Mouse (Mus musculus) MEL (cell line): ENCODE results near the gene Srprb. TPM values are rescaled to one million over a fixed set of nuclear protein-coding genes. Genes with fewer than 3 reads are reported as not detected.

Experiments
- DNase-seq: peaks from one replicate; pipeline ENCODE4 v3.0.0; 2011; ENCODE audit warnings: low read depth, low spot score
- H3K27ac ChIP-seq: 2 replicates; pipeline ENCODE4 v1.5.1; 2012; ENCODE audit warnings: low read depth, mild to moderate bottlenecking, control low read depth, low read length, moderate library complexity; ENCODE audit not compliant: control insufficient read depth
- H3K27me3 ChIP-seq, 2 experiments: fragments of 150-350 bp in 1 of 2; sonication (generic) in 1 of 2; 2 replicates each; pipeline ENCODE4 v1.6.1; 2012; ENCODE audit warnings: low read length in 2 of 2, mild to moderate bottlenecking in 2 of 2, improper control_type of control experiment in 1 of 2, moderate library complexity in 1 of 2; ENCODE audit not compliant: insufficient read depth in 2 of 2, control insufficient read depth in 1 of 2
- H3K36me3 ChIP-seq, 2 experiments: 2 replicates each; pipeline ENCODE4 v1.6.1; 2012 to 2014; ENCODE audit warnings: low read length in 2 of 2, improper control_type of control experiment in 1 of 2, inconsistent platforms in 1 of 2, mild to moderate bottlenecking in 1 of 2; ENCODE audit not compliant: insufficient read depth in 2 of 2, control insufficient read depth in 1 of 2
- H3K4me1 ChIP-seq, 2 experiments: fragments of 150-350 bp in 1 of 2; sonication (generic) in 1 of 2; 2 replicates each; pipeline ENCODE4 v1.6.1; 2012; ENCODE audit warnings: low read length in 2 of 2, improper control_type of control experiment in 1 of 2, mild to moderate bottlenecking in 1 of 2; ENCODE audit not compliant: insufficient read depth in 2 of 2, control insufficient read depth in 1 of 2
- H3K4me3 ChIP-seq, 2 experiments: fragments of 150-350 bp in 1 of 2; sonication (generic) in 1 of 2; 2 replicates each; pipeline ENCODE4 v1.5.1; 2012; ENCODE audit warnings: low read depth in 2 of 2, low read length in 2 of 2, mild to moderate bottlenecking in 2 of 2, moderate library complexity in 2 of 2, control low read depth in 1 of 2, improper control_type of control experiment in 1 of 2; ENCODE audit not compliant: control insufficient read depth in 1 of 2, insufficient read depth in 1 of 2
- H3K79me2 ChIP-seq: 2 replicates; pipeline ENCODE4 v1.6.1; 2012; ENCODE audit warnings: mild to moderate bottlenecking, low read length, moderate library complexity; ENCODE audit not compliant: control insufficient read depth, poor library complexity, insufficient read depth
- H3K9ac ChIP-seq: 2 replicates; pipeline ENCODE4 v1.6.1; 2012; ENCODE audit warnings: low read depth, mild to moderate bottlenecking, control low read depth, low read length, moderate library complexity; ENCODE audit not compliant: control insufficient read depth, poor library complexity, severe bottlenecking
- H3K9me3 ChIP-seq: fragments of 150-350 bp; sonication (generic); replicated peaks from 2 replicates; pipeline ENCODE4 v1.6.1; 2012; ENCODE audit warnings: mild to moderate bottlenecking, low read length, improper control_type of control experiment, moderate library complexity; ENCODE audit not compliant: insufficient read depth
- CHD1 ChIP-seq: IDR thresholded peaks from 2 replicates; pipeline ENCODE4 v1.6.1; 2012; ENCODE audit warnings: low read depth, mild to moderate bottlenecking, inconsistent platforms, low read length, improper control_type of control experiment
- CTCF ChIP-seq, 3 experiments: IDR thresholded peaks in 2 of 3; conservative IDR thresholded peaks in 1 of 3; 2 replicates each; pipeline ENCODE4 v1.5.1; 2011 to 2012; ENCODE audit warnings: low read length in 3 of 3, low read depth in 2 of 3, mild to moderate bottlenecking in 2 of 3, improper control_type of control experiment in 1 of 3, inconsistent platforms in 1 of 3, mixed read lengths in 1 of 3, moderate library complexity in 1 of 3; ENCODE audit not compliant: control insufficient read depth in 1 of 3, insufficient read depth in 1 of 3, poor library complexity in 1 of 3, severe bottlenecking in 1 of 3
- E2F4 ChIP-seq: IDR thresholded peaks from 2 replicates; pipeline ENCODE4 v1.6.1; 2011; ENCODE audit warnings: low read depth, low read length, improper control_type of control experiment, borderline replicate concordance
- ELF1 ChIP-seq: IDR thresholded peaks from 2 replicates; pipeline ENCODE4 v1.6.1; 2014; ENCODE audit warnings: low read depth, mild to moderate bottlenecking, inconsistent platforms, low read length, improper control_type of control experiment, moderate library complexity
- ETS1 ChIP-seq: IDR thresholded peaks from 2 replicates; pipeline ENCODE4 v1.6.1; 2012; ENCODE audit warnings: low read depth, mild to moderate bottlenecking, inconsistent platforms, low read length, improper control_type of control experiment, moderate library complexity
- GATA1 ChIP-seq: IDR thresholded peaks from 2 replicates; pipeline ENCODE4 v1.6.1; 2011; ENCODE audit warnings: low read depth, low read length, improper control_type of control experiment
- JUND ChIP-seq: IDR thresholded peaks from 2 replicates; pipeline ENCODE4 v1.6.1; 2011; ENCODE audit warnings: low read depth, mild to moderate bottlenecking, improper control_type of control experiment, low read length
- MAFK ChIP-seq: IDR thresholded peaks from 2 replicates; pipeline ENCODE4 v1.6.1; 2011; ENCODE audit warnings: low read depth, mild to moderate bottlenecking, low read length, improper control_type of control experiment, borderline replicate concordance
- MAZ ChIP-seq: IDR thresholded peaks from 2 replicates; pipeline ENCODE4 v1.6.1; 2012; ENCODE audit warnings: low read depth, mild to moderate bottlenecking, inconsistent platforms, low read length, improper control_type of control experiment
- MEF2A ChIP-seq: IDR thresholded peaks from 2 replicates; pipeline ENCODE4 v1.6.1; 2014; ENCODE audit warnings: low read depth, mild to moderate bottlenecking, inconsistent platforms, low read length, improper control_type of control experiment; ENCODE audit not compliant: poor library complexity, insufficient replicate concordance, severe bottlenecking; ENCODE audit errors: extremely low read depth
- MYB ChIP-seq: IDR thresholded peaks from 2 replicates; pipeline ENCODE4 v1.6.1; 2011; ENCODE audit warnings: mild to moderate bottlenecking, low read depth, low read length, improper control_type of control experiment
- NRF1 ChIP-seq: IDR thresholded peaks from 2 replicates; pipeline ENCODE4 v1.6.1; 2014; ENCODE audit warnings: low read depth, mild to moderate bottlenecking, inconsistent platforms, low read length, improper control_type of control experiment, moderate library complexity; ENCODE audit not compliant: poor library complexity, insufficient read depth, severe bottlenecking
- POLR2A ChIP-seq, 2 experiments: IDR thresholded peaks; 2 replicates each; pipeline ENCODE4 v1.6.1; 2011 to 2012; ENCODE audit warnings: low read length in 2 of 2, mild to moderate bottlenecking in 2 of 2, control low read depth in 1 of 2, improper control_type of control experiment in 1 of 2, low read depth in 1 of 2, moderate library complexity in 1 of 2; ENCODE audit not compliant: control insufficient read depth in 1 of 2, insufficient read depth in 1 of 2, poor library complexity in 1 of 2
- POLR2AphosphoS2 ChIP-seq: IDR thresholded peaks from 2 replicates; pipeline ENCODE4 v1.6.1; 2011; ENCODE audit warnings: low read length, improper control_type of control experiment
- POLR2AphosphoS5 ChIP-seq: IDR thresholded peaks from 2 replicates; pipeline ENCODE4 v1.6.1; 2012; ENCODE audit warnings: low read depth, borderline replicate concordance, mild to moderate bottlenecking, inconsistent platforms, low read length, moderate library complexity, mixed read lengths
- RAD21 ChIP-seq: IDR thresholded peaks from 2 replicates; pipeline ENCODE4 v1.6.1; 2011; ENCODE audit warnings: mild to moderate bottlenecking, low read depth, low read length, improper control_type of control experiment
- RCOR1 ChIP-seq: IDR thresholded peaks from 2 replicates; pipeline ENCODE4 v1.6.1; 2012; ENCODE audit warnings: low read depth, mild to moderate bottlenecking, inconsistent platforms, low read length, improper control_type of control experiment
- SIN3A ChIP-seq: IDR thresholded peaks from 2 replicates; pipeline ENCODE4 v1.6.1; 2012; ENCODE audit warnings: low read length, improper control_type of control experiment, inconsistent platforms
- TAL1 ChIP-seq: IDR thresholded peaks from 2 replicates; pipeline ENCODE4 v1.6.1; 2012; ENCODE audit warnings: mild to moderate bottlenecking, inconsistent platforms, low read length, moderate library complexity, mixed read lengths
- TBP ChIP-seq: IDR thresholded peaks from 2 replicates; pipeline ENCODE4 v1.8.0; 2011; ENCODE audit warnings: low read depth, low read length, improper control_type of control experiment
- TCF12 ChIP-seq: IDR thresholded peaks from 2 replicates; pipeline ENCODE4 v1.6.1; 2014; ENCODE audit warnings: low read depth, mild to moderate bottlenecking, inconsistent platforms, low read length, improper control_type of control experiment, moderate library complexity
- ZC3H11A ChIP-seq: IDR thresholded peaks from 2 replicates; pipeline ENCODE4 v1.6.1; 2012; ENCODE audit warnings: low read depth, mild to moderate bottlenecking, inconsistent platforms, low read length, improper control_type of control experiment
- ZKSCAN1 ChIP-seq: IDR thresholded peaks from 2 replicates; pipeline ENCODE4 v1.6.1; 2012; ENCODE audit warnings: low read depth, mild to moderate bottlenecking, inconsistent platforms, low read length, improper control_type of control experiment, moderate library complexity
- ZNF384 ChIP-seq: IDR thresholded peaks from 2 replicates; pipeline ENCODE4 v1.6.1; 2012; ENCODE audit warnings: low read depth, mild to moderate bottlenecking, inconsistent platforms, low read length, improper control_type of control experiment
- polyA plus RNA-seq, 2 experiments: library from polyadenylated mRNA; stranded (reverse) in 1 of 2; unstranded in 1 of 2; fragments of >175 nt in 1 of 2; fragments of >200 nt in 1 of 2; gene quantifications; 2 replicates each; pipeline versions ENCODE4 v1.2.1 to v1.2.4; 2012; ENCODE audit warnings: low replicate concordance in 2 of 2, low read depth in 1 of 2; ENCODE audit not compliant: insufficient read length in 2 of 2, insufficient read depth in 1 of 2, missing spikeins in 1 of 2
- total RNA-seq: library from RNA; depleted of rRNA; stranded (reverse); fragments of 300-350 nt; gene quantifications from 2 replicates; pipeline ENCODE4 v1.2.3, GENCODE M21; 2012

The Srprb gene
- total and polyA plus RNA-seq, 3 experiments = 71.5 to 85.0 TPM; not detected in 1

- TF ChIP-seq POLR2A (IDR thresholded peaks at IDR 0.05; ENCODE audit: control insufficient read depth in 1 of 2, insufficient read depth in 1 of 2, low read depth in 1 of 2, low read length in 2 of 2, poor library complexity in 1 of 2) (peak in 1 of 2 experiments; percentile 74; a peak in 2 of 4 replicates), E2F4 (no peak), POLR2AphosphoS2 (no peak), MAZ (peak; percentile 77; the same call in 1 of the 2 replicates), RAD21 (no peak), RCOR1 (no peak), MAFK (no peak), SIN3A (no peak), MEF2A (no peak), CHD1 (no peak), ZC3H11A (no peak), ELF1 (0 out of 2 replicates have a peak, but pooled peaks have one; percentile 5), GATA1 (peak; percentile 72), POLR2AphosphoS5 (no peak), ZNF384 (no peak), TBP (peak; percentile 31; the same call in 1 of the 2 replicates), CTCF (IDR thresholded peaks at IDR 0.05 in 2 of 3, conservative IDR thresholded peaks at IDR 0.05 in 1 of 3; ENCODE audit: control insufficient read depth in 1 of 3, insufficient read depth in 1 of 3, low read depth in 2 of 3, low read length in 3 of 3, poor library complexity in 1 of 3, severe bottlenecking in 1 of 3) (no peak), TCF12 (peak; percentile 42; the same call in 1 of the 2 replicates), JUND (no peak), MYB (no peak), ZKSCAN1 (no peak), NRF1 (0 out of 2 replicates have a peak, but pooled peaks have one; percentile 35)
Measured at GRCm38 (mm10) chr9:103180807-103181565, 21.0 kb downstream of the Srprb start (continued).

- H3K79me2 ChIP-seq = no peaks in the 10 kb centered on the region
- DNase-seq = peak; percentile 70
- peaks cover 0 to 4% of the 10 kb centered on the region in 2 experiments; a peak in 1 of 4 replicates for H3K36me3 ChIP-seq
- peak overlapping the region; percentile 76 for H3K27ac ChIP-seq
- no peaks in the 10 kb centered on the region for H3K9me3 ChIP-seq
- H3K9ac ChIP-seq = peak overlapping the region; percentile 70
- H3K27me3 ChIP-seq = no peaks in the 10 kb centered on the region
- TF ChIP-seq RAD21 (no peak), TAL1 (no peak), ELF1 (no peak), ETS1 (no peak)
- H3K4me3 ChIP-seq = peak overlapping the region; percentile 65 to 67; a peak in 3 of 4 replicates
- peaks cover 0 to 5% of the 10 kb centered on the region in 2 experiments; a peak in 1 of 4 replicates for H3K4me1 ChIP-seq
Measured at GRCm38 (mm10) chr9:103180303-103180702, 21.6 kb downstream of the Srprb start.
